Mouse (Mus musculus) G1E (cell line): ENCODE measurements at regions not wholly inside any gene's neighbourhood (a gene's known extent, or its start where the extent isn't known, plus 50 kb on each side); places are given as distances from the start of the nearest gene placed in this dataset.

Experiments used
- ATAC-seq: 2 replicates; pipeline ENCODE4 v1.8.0; 2016; ENCODE audit warnings: mild to moderate bottlenecking; ENCODE audit not compliant: insufficient number of reproducible peaks, poor library complexity, low FRiP score, severe bottlenecking; ENCODE audit errors: extremely low read depth
- DNase-seq: peaks from one replicate; pipeline ENCODE4 v3.0.0; 2012; ENCODE audit warnings: low spot score
- H3K27me3 ChIP-seq: 2 replicates; pipeline ENCODE4 v1.6.1; 2012; ENCODE audit warnings: mild to moderate bottlenecking, low read length, inconsistent platforms; ENCODE audit not compliant: insufficient read depth
- H3K36me3 ChIP-seq: replicated peaks from 2 replicates; pipeline ENCODE3; 2012; ENCODE audit warnings: mild to moderate bottlenecking, inconsistent platforms
- H3K4me1 ChIP-seq: 2 replicates; pipeline ENCODE4 v1.6.1; 2012; ENCODE audit warnings: low read depth, low read length, inconsistent platforms, mixed read lengths; ENCODE audit not compliant: insufficient read depth
- H3K4me3 ChIP-seq: 2 replicates; pipeline ENCODE4 v1.5.1; 2012; ENCODE audit warnings: low read depth, mild to moderate bottlenecking, inconsistent platforms, low read length, moderate library complexity, mixed read lengths
- H3K9me3 ChIP-seq: replicated peaks from 2 replicates; pipeline ENCODE4 v1.6.1; 2012; ENCODE audit warnings: inconsistent platforms
- CTCF ChIP-seq: IDR thresholded peaks from 2 replicates; pipeline ENCODE4 v1.5.1; 2012; ENCODE audit warnings: low read depth, low read length, inconsistent platforms, mixed read lengths
- GATA1 ChIP-seq: IDR thresholded peaks from 2 replicates; pipeline ENCODE4 v1.6.1; 2012; ENCODE audit warnings: borderline replicate concordance, low read length, inconsistent platforms, mixed read lengths
- GATA2 ChIP-seq: IDR thresholded peaks from 2 replicates; pipeline ENCODE4 v1.6.1; 2012; ENCODE audit warnings: low read depth, low read length, inconsistent platforms, borderline replicate concordance
- POLR2AphosphoS5 ChIP-seq: IDR thresholded peaks from 2 replicates; pipeline ENCODE4 v1.6.1; 2012; ENCODE audit warnings: low read depth, low read length, inconsistent platforms; ENCODE audit not compliant: insufficient replicate concordance
- TAL1 ChIP-seq: conservative IDR thresholded peaks from 2 replicates; pipeline ENCODE4 v1.6.1; 2012; ENCODE audit warnings: low read depth, low read length, inconsistent platforms, mixed read lengths

GRCm38 (mm10) chr2:147247238-147247637, 53.2 kb upstream of the Nkx2-2 start:
- ATAC-seq (no peak), DNase-seq (no peak)
- H3K27me3 ChIP-seq = no peaks in the 10 kb centered on the region
- no peaks in the 10 kb centered on the region for H3K36me3 ChIP-seq
- TF ChIP-seq GATA1 (no peak), CTCF (no peak), GATA2 (no peak), TAL1 (no peak), POLR2AphosphoS5 (no peak)
- no peak overlapping the region for H3K4me3 ChIP-seq
- H3K4me1 ChIP-seq = no peaks in the 10 kb centered on the region
- peaks cover 56% of the 10 kb centered on the region for H3K9me3 ChIP-seq

- TF ChIP-seq GATA1 (no peak), CTCF (no peak), GATA2 (no peak)
- no peak for DNase-seq
- ATAC-seq = no peak
- Histone ChIP-seq H3K36me3 (no peaks in the 10 kb centered on the region), H3K9me3 (peaks cover 67% of the 10 kb centered on the region), H3K4me1 (no peaks in the 10 kb centered on the region), H3K4me3 (no peak overlapping the region), H3K27me3 (no peaks in the 10 kb centered on the region)
Measured at GRCm38 (mm10) chr2:147244406-147244805, 50.4 kb upstream of the Nkx2-2 start.
